Mouse (Mus musculus) cerebellum, adult 11-12 months (tissue): Measurements from ENCODE around the gene Retreg1.
A peak's percentile ranks its signal among the peaks of the same experiment; 100 is the strongest.

ENCODE experiments used
- DNase-seq: peaks from one replicate; pipeline ENCODE4 v3.0.0; 2022

Gene Retreg1

DNA sequence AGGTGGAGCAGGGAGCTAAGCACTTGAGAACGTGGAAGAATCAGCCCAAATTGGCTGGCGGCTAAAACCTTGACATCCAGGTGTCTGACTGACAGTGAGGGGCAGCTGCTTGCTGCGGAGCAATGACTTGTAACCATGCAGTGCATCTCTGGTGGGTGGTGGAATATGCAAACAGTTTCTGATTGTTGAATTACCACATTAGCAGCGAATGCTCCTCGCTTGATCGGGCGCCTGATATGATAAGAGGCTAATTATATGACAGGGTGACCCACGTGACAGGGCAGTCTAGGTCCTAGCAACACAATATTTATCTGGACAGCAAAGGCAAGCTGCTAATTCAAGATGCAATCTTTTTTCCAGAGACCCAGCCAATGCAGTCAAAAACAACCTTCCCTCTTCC, 80.9 kb downstream of the Retreg1 start:
- no peak for DNase-seq

- no peak for DNase-seq
Observed at GRCm38 (mm10) chr15:25926171-25926570, 83.2 kb downstream of the Retreg1 start.

- DNase-seq: no peak
Observed at GRCm38 (mm10) chr15:25927106-25927505, 84.1 kb downstream of the Retreg1 start.

DNA sequence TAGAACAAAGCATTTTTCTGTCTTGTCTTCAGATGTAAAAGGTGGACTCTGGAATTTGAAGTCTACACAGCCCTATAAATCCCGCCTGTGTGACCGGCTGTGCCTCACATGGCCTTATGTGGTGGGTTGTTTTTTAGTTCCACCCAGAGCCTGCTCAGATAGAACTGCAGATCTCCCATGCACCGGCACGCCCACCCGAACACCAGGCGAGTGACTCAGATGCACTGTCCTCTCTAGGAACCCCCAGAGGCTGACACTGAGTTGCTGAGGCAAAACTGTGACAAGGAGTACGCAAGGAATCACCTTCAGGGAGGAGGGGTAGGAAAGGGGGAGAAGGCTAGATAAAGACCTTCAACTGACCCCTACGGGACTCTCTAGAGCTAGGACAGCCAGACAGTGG, 85.0 kb downstream of the Retreg1 start:
- no peak for DNase-seq

DNA sequence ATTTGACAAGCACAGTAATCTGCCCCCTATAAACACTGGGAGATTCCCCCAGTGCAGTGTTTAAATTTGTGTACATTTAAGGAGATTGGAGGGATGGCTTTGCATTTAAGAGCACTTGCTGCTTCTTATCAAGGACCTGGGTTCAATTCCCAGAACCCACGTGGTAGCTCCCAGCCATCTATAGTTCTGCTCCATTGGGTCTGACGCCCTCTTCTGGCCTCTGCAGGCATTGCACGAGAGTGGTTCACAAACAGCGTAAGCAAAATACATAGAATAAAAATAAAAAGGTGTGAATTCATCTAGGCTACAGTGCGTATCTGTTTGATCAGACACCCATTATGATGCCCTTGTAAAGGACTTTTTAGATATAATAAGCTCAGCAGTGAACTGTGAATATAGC, 85.9 kb downstream of the Retreg1 start:
- no peak for DNase-seq

DNA sequence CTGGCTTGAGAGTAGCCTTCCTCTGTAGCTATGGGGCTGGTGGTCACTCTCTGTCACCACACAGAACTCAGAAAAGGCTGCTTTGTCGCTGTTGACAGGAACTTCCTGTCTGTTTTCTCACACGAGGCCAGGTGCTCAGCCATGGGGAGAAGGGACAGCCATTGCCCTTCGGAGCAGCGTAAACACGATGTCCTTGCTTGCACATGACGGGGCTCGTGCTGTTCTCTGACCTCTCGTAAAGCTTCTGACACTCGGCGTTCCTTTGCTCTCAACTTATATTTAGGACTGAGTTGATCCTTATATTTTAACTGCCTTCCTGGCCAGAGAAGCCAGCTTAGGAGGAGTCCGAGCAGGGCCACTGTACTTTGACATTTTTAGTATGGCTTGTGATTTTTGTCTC, 86.5 kb downstream of the Retreg1 start:
- no peak for DNase-seq

DNA sequence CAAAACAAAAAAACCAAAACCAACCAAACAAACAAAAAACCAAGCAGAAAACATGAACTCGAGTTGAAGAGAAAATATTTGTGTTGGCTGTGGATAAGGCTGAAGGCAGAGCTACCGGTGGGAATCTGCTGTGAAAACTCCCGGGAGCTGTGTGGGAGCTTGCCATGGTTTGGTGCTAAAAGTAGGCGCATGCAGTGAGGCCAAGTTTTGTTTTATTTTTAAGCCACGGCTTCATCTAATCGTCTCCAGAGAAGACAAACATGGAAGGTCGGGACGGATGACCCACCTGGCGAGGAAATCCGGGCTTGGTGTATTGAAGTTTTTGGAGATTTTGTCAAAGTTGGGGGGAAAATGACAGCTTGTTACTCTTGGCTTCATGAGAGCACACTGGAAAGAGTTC, 87.0 kb downstream of the Retreg1 start:
- DNase-seq: no peak

DNA sequence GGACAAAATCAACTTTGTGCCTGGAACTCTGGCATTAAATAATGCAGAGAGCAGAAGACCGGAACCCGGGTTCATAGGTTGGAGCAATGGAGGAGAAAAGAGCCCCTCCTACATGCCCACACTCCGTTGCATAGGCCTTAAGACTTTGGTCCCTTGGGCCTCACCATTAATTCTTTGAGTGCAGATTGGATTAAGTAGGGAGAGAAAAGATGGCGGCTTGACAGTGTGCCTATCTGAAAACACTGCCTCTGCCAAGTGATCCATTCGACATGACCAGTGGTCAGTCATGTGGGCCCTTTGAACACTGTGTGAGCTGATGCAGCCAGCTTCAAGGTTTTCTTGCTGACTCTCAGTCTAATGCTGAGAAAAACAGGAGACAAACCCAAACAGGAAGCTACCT, 87.7 kb downstream of the Retreg1 start:
- DNase-seq: no peak

DNA sequence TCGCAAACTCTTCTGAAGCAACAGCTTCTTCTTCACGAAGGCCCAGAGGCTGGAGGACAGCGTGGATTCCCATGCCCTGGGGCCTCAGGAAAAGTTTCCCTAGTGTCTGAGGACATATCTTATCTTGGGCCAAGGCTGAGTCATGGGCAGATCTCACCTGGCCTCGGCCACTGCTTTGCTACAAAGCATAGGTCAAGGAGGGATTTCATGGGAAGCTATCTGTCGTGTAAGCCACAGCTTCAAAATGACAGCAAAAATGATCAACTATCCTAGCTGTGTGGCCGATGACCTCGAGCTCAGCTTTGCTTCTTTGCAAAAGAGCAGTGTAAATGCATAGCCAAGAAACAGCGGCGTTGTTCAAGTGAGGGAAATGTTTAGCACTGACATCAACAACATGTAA, 89.5 kb downstream of the Retreg1 start:
- no peak for DNase-seq

- peak; percentile 26 for DNase-seq
Observed at GRCm38 (mm10) chr15:25932937-25933684, 90.1 kb downstream of the Retreg1 start.

DNA sequence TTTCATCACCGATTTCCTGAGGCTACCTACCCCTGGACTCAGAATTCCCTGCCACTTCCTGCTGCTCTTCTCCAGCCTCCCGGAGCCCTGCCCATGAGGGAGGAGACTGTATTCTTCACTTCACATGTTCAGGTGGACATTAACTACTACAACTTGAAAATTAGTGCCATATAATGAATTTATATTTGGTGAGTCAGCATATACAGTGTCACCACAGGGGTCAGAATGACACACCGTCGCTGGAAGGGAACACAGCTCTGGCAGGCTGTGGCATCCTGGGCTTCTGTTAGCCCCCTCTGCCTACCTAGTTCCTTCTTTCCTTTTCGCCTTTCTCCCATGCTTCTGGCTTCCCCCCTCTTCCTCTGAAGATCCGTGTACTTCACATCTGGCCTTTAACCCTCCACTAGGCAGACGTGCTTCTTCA, 90.7 kb downstream of the Retreg1 start:
- no peak for DNase-seq

- no peak for DNase-seq
Observed at GRCm38 (mm10) chr15:25934411-25934810, 91.4 kb downstream of the Retreg1 start.

- DNase-seq: no peak
Observed at GRCm38 (mm10) chr15:25938496-25938895, 95.5 kb downstream of the Retreg1 start.

DNA sequence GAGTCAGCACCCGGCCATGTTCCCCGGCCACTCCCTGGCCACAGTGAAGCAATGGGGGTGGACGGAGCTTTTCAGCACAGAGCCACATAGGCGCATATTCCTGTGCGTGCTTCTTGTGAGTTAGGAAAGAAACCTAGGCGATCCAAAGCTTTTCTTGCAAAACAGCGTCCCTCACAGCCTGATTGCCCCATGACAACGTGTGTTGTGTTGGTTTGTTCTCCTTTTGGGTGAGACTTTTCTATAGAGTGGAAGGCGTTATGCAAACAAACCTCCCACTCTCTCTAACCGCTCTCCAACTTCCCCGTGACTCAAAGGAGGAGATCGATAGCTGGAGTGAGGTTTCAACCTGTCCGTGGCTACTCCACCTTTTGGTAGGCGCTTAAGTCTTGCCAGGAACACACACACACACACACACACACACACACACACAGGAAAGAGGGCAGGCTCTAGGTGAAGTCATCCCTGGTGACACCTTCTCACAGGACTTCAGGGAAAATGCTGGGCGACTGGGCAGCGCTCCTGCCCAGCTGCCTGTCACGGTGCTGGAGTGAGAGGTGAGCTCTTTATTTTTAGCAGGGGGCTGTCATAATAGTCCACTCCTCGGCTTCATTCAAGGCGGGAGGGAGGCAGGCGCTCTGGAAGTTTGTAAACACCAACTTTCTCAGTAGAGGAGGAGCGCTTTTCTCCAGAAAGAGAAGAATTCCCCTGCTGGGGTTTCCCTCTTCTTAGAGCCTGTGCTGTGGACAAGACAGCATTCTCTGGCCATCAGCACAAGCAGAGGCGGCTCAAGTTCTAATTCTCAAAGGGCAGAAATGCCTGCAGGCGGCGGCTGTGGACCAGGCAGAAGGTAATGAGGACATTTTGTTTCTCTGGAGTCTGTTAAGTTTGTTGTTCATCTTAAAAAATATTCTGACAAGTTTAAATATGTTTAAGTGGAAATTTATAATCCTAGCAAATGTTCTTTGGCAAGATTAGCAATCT, 97.7 kb downstream of the Retreg1 start:
- DNase-seq: no peak

DNA sequence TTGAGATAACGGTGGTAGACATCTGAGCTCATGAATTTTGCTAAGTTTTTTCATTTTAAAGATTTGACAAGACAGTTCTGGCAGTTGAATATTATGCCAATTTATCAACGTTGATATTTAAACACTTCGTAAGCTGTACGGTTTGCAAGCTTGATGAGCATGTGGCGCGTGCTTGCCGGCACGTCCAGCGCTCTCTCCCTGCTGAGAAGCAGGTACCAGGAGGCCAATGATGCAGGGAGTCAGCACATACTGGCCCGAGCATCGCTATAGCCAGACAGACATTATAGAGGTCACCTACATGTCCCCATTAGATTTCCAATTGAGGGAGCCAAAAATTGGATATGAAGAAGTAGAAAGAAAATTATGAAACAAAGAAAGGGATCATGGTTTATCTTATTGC, 98.5 kb downstream of the Retreg1 start:
- no peak for DNase-seq

- DNase-seq: no peak
Observed at GRCm38 (mm10) chr15:25942415-25942814, 99.4 kb downstream of the Retreg1 start.

DNA sequence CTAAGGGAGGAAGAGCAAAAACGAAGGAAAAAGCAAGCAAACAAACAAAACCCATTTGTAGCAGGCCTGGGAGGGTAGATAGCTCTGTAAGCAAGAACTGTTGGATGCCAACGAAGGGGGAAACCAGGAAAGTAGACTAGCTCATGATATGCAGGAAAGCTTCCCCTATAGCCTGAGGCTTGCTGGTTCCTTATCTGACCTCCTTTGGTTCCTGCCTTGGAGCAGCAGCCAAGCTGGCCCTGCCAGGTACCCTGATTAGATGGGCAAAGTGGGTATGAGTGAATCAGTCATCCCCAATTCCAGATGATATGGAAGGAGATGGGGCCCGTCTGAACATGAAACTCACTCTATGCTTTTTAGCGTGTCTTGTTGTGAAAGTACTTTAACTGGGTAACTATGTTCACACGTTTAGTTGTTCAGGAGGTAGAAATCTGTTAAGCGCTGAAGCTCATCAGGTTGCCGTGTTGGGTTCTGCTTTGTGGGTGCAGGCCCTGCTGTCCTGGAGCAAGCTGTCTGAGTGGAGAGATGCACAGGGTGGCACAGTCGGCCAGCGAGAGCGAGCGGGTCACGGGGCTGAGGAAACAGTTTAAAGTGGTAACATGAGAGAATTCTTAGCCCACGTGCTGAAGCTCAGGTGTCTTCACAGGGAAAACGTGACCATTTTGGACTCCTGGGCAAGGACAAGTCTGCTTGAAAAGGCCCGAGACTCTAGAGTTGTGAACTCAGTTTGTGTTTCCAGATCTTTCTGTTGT, 100.6 kb downstream of the Retreg1 start:
- DNase-seq: no peak

GRCm38 (mm10) chr15:25945224-25945623, 102.2 kb downstream of the Retreg1 start:
- no peak for DNase-seq

- no peak for DNase-seq
Observed at GRCm38 (mm10) chr15:25946482-25946881, 103.5 kb downstream of the Retreg1 start.

- DNase-seq: no peak
Observed at GRCm38 (mm10) chr15:25947383-25947782, 104.4 kb downstream of the Retreg1 start.

DNA sequence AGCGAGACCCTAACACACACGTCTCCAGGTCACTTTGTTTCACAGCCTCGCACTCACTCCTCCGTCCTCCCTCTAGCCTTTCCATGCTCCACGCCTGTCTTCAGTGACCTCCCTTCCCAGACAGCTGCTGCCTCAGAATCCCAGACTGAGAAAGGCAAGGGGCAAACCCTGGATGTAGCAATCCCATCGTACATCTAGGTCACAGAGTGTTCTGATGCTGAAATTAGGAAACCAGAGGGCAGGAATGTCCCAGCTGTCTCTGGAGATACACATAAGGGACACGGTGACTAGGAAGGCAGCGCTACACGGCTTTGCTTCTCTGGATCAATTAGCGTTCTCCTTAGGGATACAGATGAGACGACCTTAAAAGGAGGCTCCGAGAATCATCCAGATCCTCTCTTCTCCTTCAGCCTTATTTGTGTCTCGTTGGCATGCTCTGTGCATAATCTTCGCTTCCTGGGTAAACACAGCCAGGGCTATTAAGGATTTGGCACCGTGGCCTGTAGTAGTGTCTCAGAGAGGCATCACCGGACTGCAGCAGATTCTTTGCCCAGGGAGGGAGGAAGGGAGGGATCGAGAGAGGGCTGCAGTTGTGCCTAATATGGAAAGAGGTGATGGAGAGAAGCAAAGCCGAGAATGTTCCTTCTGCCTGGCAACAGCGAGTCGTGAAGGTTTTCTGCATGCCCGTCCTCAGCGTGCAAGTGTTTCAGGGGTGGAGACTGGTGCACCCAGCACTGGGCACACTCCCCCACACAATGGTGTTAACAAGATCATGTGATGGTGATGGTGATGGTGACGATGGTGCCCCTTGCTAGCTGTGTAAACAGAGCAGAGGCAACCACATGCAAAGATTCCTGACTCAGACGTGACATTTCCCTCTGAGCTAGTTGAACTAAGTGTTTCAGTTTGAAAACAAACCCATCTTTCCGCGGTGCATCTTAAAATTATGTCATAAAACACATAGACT, 105.6 kb downstream of the Retreg1 start:
- no peak for DNase-seq

GRCm38 (mm10) chr15:25949696-25950095, 106.7 kb downstream of the Retreg1 start:
- DNase-seq: no peak
